In genomic region chr10:43655082-43655671, GRCm38 (mm10) we compare ENCODE assay signal across 19 mouse cellular contexts.
DNase-seq lines count a peak whose midpoint lies in the region; ATAC-seq and TF ChIP-seq lines count a peak whose summit lies in the region.
"Had no signal": no experiment of that assay in that cellular context is flagged by ENCODE, and none has a peak within 500 bp of the region (broad histone marks: within the 10 kb centered on the region; RNA-seq: fewer than 3 reads in every experiment).

No protein-coding gene starts in this region.

- H3K36me3 ChIP-seq in intestine, embryonic 14.5 days (ENCODE audit: control insufficient read depth, insufficient read depth, low read length) = no peaks in the 10 kb centered on the region
- no peaks in the 10 kb centered on the region for H3K36me3 ChIP-seq in intestine, postnatal 0 days (ENCODE audit: control insufficient read depth, insufficient read depth)
- no peaks in the 10 kb centered on the region for H3K36me3 ChIP-seq in embryonic facial prominence, embryonic 10.5 days (replicated peaks)
- H3K36me3 ChIP-seq in kidney, embryonic 16.5 days (ENCODE audit: insufficient read depth, low read length) = no peaks in the 10 kb centered on the region
- H3K36me3 ChIP-seq: embryonic facial prominence, embryonic 13.5 days; forebrain, embryonic 10.5 days; hindbrain, embryonic 15.5 days; limb, embryonic 15.5 days; neural tube, embryonic 13.5 days had no signal

- no peak overlapping the region for H3K4me3 ChIP-seq in intestine, embryonic 14.5 days (ENCODE audit: low read depth, low read length)
- H3K4me3 ChIP-seq in intestine, postnatal 0 days (ENCODE audit: low read depth, low read length) = no peak overlapping the region
- no peak overlapping the region for H3K4me3 ChIP-seq in embryonic facial prominence, embryonic 10.5 days
- no peak overlapping the region for H3K4me3 ChIP-seq in kidney, embryonic 16.5 days (ENCODE audit: low read length)
- no peak overlapping the region for H3K4me3 ChIP-seq in cerebellum, adult 2 months (replicated peaks; ENCODE audit: insufficient read depth, low read depth, low read length)
- H3K4me3 ChIP-seq: embryonic facial prominence, embryonic 13.5 days; forebrain, embryonic 10.5 days; hindbrain, embryonic 15.5 days; layer of hippocampus, adult 2 months; left cerebral cortex, adult 2 months; limb, embryonic 15.5 days; neural tube, embryonic 13.5 days had no signal

- TF ChIP-seq POLR2A in cerebellum, adult 2 months (IDR thresholded peaks at IDR 0.05; ENCODE audit: borderline replicate concordance, insufficient read depth, low read length) = no peak

- no peak for ATAC-seq in intestine, embryonic 14.5 days (replicated peaks; ENCODE audit: low FRiP score, low TSS enrichment, low read depth)
- ATAC-seq in intestine, postnatal 0 days = no peak
- ATAC-seq in kidney, embryonic 16.5 days (ENCODE audit: low FRiP score, low TSS enrichment) = peak; percentile 55; the same call in 1 of the 2 replicates

- no peaks in the 10 kb centered on the region for H3K27me3 ChIP-seq in intestine, embryonic 14.5 days (replicated peaks; ENCODE audit: control insufficient read depth, insufficient read depth, low read length)
- H3K27me3 ChIP-seq in intestine, postnatal 0 days (replicated peaks; ENCODE audit: control insufficient read depth, insufficient read depth, low read length) = no peaks in the 10 kb centered on the region
- H3K27me3 ChIP-seq in embryonic facial prominence, embryonic 10.5 days (replicated peaks; ENCODE audit: low read depth, poor library complexity, severe bottlenecking) = no peaks in the 10 kb centered on the region
- no peaks in the 10 kb centered on the region for H3K27me3 ChIP-seq in kidney, embryonic 16.5 days (ENCODE audit: insufficient read depth, low read length)
- no peaks in the 10 kb centered on the region for H3K27me3 ChIP-seq in cerebellum, adult 2 months (ENCODE audit: control insufficient read depth, insufficient read depth, low read length)
- H3K27me3 ChIP-seq: embryonic facial prominence, embryonic 13.5 days; hindbrain, embryonic 15.5 days; limb, embryonic 15.5 days; neural tube, embryonic 13.5 days had no signal

- H3K9me3 ChIP-seq in intestine, embryonic 14.5 days (ENCODE audit: control insufficient read depth, low read length) = no peaks in the 10 kb centered on the region
- no peaks in the 10 kb centered on the region for H3K9me3 ChIP-seq in intestine, postnatal 0 days (ENCODE audit: control insufficient read depth)
- 0 out of 2 replicates have a peak, but pooled peaks cover 2% of the 10 kb centered on the region for H3K9me3 ChIP-seq in embryonic facial prominence, embryonic 10.5 days
- peaks cover 3% of the 10 kb centered on the region; the same call in 1 of the 2 replicates for H3K9me3 ChIP-seq in kidney, embryonic 16.5 days (ENCODE audit: low read length)
- H3K9me3 ChIP-seq: forebrain, embryonic 10.5 days; hindbrain, embryonic 15.5 days; limb, embryonic 15.5 days had no signal

- DNase-seq in adrenal gland, postnatal 14 days = peak; percentile 44
- DNase-seq in adrenal gland, adult 8-10 months = no peak
- peak; percentile 49 for DNase-seq in intestine, embryonic 14.5 days (ENCODE audit: low spot score)
- DNase-seq in embryonic facial prominence, embryonic 10.5 days (ENCODE audit: low spot score) = no peak
- no peak for DNase-seq in cerebellum, adult 2 months
- no peak for DNase-seq in testis, postnatal 14 days (ENCODE audit: low spot score)
- DNase-seq: cerebellum, postnatal 25 days; lung, postnatal 14 days; spleen, adult 18-20 months; thymus, postnatal 25 days had no signal

- WGBS in intestine, embryonic 14.5 days = 43% methylated on average over 8 of the region's 8 CpGs
- WGBS in intestine, postnatal 0 days = 56% methylated on average over 8 of the region's 8 CpGs
- 72% methylated on average over 8 of the region's 8 CpGs for WGBS in embryonic facial prominence, embryonic 10.5 days
- 27% methylated on average over 8 of the region's 8 CpGs for WGBS in kidney, embryonic 16.5 days
- WGBS in cerebellum, adult 2 months = 75% methylated on average over 8 of the region's 8 CpGs

- H3K27ac ChIP-seq in intestine, embryonic 14.5 days (ENCODE audit: low read depth) = peak overlapping the region; percentile 22
- H3K27ac ChIP-seq in intestine, postnatal 0 days (ENCODE audit: low read depth, low read length) = no peak overlapping the region
- H3K27ac ChIP-seq in embryonic facial prominence, embryonic 10.5 days (replicated peaks) = peak overlapping the region; percentile 40; the same call in 1 of the 2 replicates
- H3K27ac ChIP-seq in kidney, embryonic 16.5 days (ENCODE audit: low read length) = peak overlapping the region; percentile 75
- H3K27ac ChIP-seq in cerebellum, adult 2 months (ENCODE audit: insufficient read depth, low read length) = no peak overlapping the region
- H3K27ac ChIP-seq: embryonic facial prominence, embryonic 13.5 days; forebrain, embryonic 10.5 days; hindbrain, embryonic 15.5 days; layer of hippocampus, adult 2 months; left cerebral cortex, adult 2 months; limb, embryonic 15.5 days; neural tube, embryonic 13.5 days had no signal

- H3K4me1 ChIP-seq in intestine, embryonic 14.5 days (replicated peaks; ENCODE audit: control insufficient read depth, insufficient read depth, low read length) = peaks cover 9% of the 10 kb centered on the region; the same call in 1 of the 2 replicates
- H3K4me1 ChIP-seq in intestine, postnatal 0 days (replicated peaks; ENCODE audit: control insufficient read depth, insufficient read depth, low read length) = no peaks in the 10 kb centered on the region
- peaks cover 19% of the 10 kb centered on the region for H3K4me1 ChIP-seq in embryonic facial prominence, embryonic 10.5 days
- peaks cover 16% of the 10 kb centered on the region for H3K4me1 ChIP-seq in kidney, embryonic 16.5 days (ENCODE audit: insufficient read depth, low read length)
- H3K4me1 ChIP-seq in cerebellum, adult 2 months (ENCODE audit: control insufficient read depth, insufficient read depth, low read length) = no peaks in the 10 kb centered on the region
- H3K4me1 ChIP-seq: hindbrain, embryonic 15.5 days; neural tube, embryonic 13.5 days had no signal

- no peak overlapping the region for H3K4me2 ChIP-seq in intestine, embryonic 14.5 days (ENCODE audit: low read length)
- no peak overlapping the region for H3K4me2 ChIP-seq in intestine, postnatal 0 days (replicated peaks; ENCODE audit: low read depth)
- H3K4me2 ChIP-seq in kidney, embryonic 16.5 days (replicated peaks; ENCODE audit: low read depth, low read length) = no peak overlapping the region
- H3K4me2 ChIP-seq: embryonic facial prominence, embryonic 13.5 days; hindbrain, embryonic 15.5 days; limb, embryonic 15.5 days; neural tube, embryonic 13.5 days had no signal

- TF ChIP-seq CTCF in intestine, postnatal 0 days (IDR thresholded peaks at IDR 0.05; ENCODE audit: low read depth) = no peak
- TF ChIP-seq CTCF in cerebellum, adult 2 months (IDR thresholded peaks at IDR 0.05; ENCODE audit: borderline replicate concordance, insufficient read depth, low read depth, low read length) = no peak

- H3K9ac ChIP-seq in intestine, embryonic 14.5 days (ENCODE audit: low read length) = no peak overlapping the region
- H3K9ac ChIP-seq in intestine, postnatal 0 days (ENCODE audit: low read depth, low read length) = no peak overlapping the region
- no peak overlapping the region for H3K9ac ChIP-seq in kidney, embryonic 16.5 days (replicated peaks; ENCODE audit: low read length)
- H3K9ac ChIP-seq: embryonic facial prominence, embryonic 13.5 days; hindbrain, embryonic 15.5 days; limb, embryonic 15.5 days; neural tube, embryonic 13.5 days had no signal

Comparison
In these comparisons a context has a peak if more than half of its experiments do, and no peak if none do; other contexts are left out.
1. DNase-seq: peak in adrenal gland, postnatal 14 days (single experiment) and intestine, embryonic 14.5 days (single experiment); none in adrenal gland, adult 8-10 months (single experiment), embryonic facial prominence, embryonic 10.5 days (single experiment), cerebellum, adult 2 months (0 of 2) and testis, postnatal 14 days (single experiment).
2. H3K27ac ChIP-seq: peak in intestine, embryonic 14.5 days (single experiment), embryonic facial prominence, embryonic 10.5 days (single experiment) and kidney, embryonic 16.5 days (single experiment); none in intestine, postnatal 0 days (single experiment) and cerebellum, adult 2 months (single experiment).